Mouse (Mus musculus) gastrocnemius, adult 2 months (tissue): ENCODE data around the gene Susd6. TPM values are rescaled to one million over a fixed set of nuclear protein-coding genes. Genes with fewer than 3 reads are reported as not detected.

Experiments
- DNase-seq: peaks from one replicate; pipeline ENCODE4 v3.0.0; 2022
- H3K27ac ChIP-seq: fragments of 200-600 bp; 2 replicates; pipeline ENCODE4 v1.8.1; 2022; ENCODE audit warnings: mild to moderate bottlenecking
- H3K4me3 ChIP-seq: fragments of 200-600 bp; 2 replicates; pipeline ENCODE4 v1.8.1; 2022; ENCODE audit warnings: mild to moderate bottlenecking, moderate library complexity
- CTCF ChIP-seq: fragments of 200-600 bp; IDR thresholded peaks from 2 replicates; pipeline ENCODE4 v1.8.1; 2022; ENCODE audit warnings: antibody characterized with exemption, mild to moderate bottlenecking, moderate library complexity
- intact Hi-C: fragments of 180-260 bp; cut with DNase I; formaldehyde crosslinking; loops from one replicate; pipeline ENCODE4 v1.15.1; 2025
- total RNA-seq, 2 experiments: library from RNA; stranded (reverse); gene quantifications; 2 replicates each; pipeline ENCODE4 v1.2.3; 2021

Susd6 gene
- total RNA-seq, 2 experiments from 2014 or later, result 37.7 to 41.1 TPM

DNA sequence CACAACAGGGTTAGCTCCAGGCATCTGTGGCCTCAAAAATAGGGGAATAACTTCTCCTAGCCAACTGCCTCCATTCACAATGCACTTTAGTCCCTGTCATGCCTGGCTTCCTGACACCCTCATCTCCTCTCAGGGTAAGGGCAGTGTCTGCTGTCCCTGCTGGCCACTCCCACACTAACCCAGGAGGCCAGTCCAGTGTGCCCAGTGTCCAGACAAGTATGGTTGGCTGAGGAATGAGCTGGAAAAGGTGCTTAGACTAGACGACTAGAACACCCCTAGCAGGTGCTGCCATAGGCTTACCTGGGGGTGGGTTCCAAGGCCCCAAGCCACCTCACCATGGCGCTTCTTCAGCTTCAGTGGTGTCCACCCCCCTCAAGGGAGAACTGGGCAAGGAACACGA lies 88.3 kb downstream of the Susd6 start:
- intact Hi-C loops, result loop anchor here (5.0 kb wide), 2 partner anchors 36 to 86 kb away; partner anchors contain the start of gene Susd6

DNA sequence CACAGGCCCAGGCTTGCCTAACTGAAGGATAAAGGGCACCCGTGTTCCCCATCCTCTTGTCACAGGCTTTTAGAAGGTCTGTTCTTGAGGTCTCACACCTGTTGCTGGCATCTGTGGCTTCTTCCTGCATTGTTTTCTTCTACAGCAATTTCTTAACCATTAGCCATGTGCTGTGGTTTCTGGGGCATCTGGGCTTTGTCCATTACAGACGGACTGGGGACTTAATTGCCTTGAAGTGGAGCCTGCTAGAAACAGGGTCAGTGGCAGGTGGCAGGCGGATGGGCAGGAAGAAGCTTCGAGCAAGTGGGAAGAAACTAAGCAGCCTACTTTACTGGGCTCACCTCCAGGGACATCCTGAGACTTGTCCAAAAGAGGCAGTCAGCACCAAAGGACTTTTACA lies 89.0 kb downstream of the Susd6 start:
- H3K27ac ChIP-seq, result peak overlapping the region; percentile 73
- H3K4me3 ChIP-seq, result no peak overlapping the region
- no peak for TF ChIP-seq CTCF
- DNase-seq, result peak; percentile 32
- intact Hi-C loops, result loop anchor here (5.0 kb wide), 2 partner anchors 37 to 87 kb away; partner anchors contain the start of gene Susd6

More for the DNA sequence above, 88.3 kb downstream of the Susd6 start:
- DNase-seq, result peak; percentile 32
- Histone ChIP-seq H3K4me3 (no peak overlapping the region), H3K27ac (peak overlapping the region; percentile 73)
- no peak for TF ChIP-seq CTCF

DNA sequence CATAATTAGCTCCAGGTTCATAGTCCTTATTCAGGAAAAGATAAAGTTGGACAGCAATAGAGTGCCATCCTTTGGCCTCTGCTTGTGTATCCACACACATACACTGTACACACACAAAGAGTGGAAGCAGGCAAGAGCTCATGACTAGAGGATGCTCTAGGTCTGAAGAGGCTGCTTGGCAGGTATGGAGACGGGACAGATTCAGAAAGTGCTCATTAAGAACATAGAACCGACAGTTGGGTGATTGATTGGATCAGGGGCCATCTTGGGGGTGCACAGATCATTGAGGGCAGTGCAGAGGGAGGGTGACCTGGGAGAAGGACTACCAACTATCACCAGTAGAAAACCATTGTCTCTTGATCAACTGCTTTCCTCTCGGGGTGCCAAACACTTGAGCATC lies 90.8 kb downstream of the Susd6 start:
- DNase-seq, result no peak
- H3K27ac ChIP-seq, result no peak overlapping the region
- no peak for TF ChIP-seq CTCF
- intact Hi-C loops, result no loop called here
- H3K4me3 ChIP-seq, result no peak overlapping the region

DNA sequence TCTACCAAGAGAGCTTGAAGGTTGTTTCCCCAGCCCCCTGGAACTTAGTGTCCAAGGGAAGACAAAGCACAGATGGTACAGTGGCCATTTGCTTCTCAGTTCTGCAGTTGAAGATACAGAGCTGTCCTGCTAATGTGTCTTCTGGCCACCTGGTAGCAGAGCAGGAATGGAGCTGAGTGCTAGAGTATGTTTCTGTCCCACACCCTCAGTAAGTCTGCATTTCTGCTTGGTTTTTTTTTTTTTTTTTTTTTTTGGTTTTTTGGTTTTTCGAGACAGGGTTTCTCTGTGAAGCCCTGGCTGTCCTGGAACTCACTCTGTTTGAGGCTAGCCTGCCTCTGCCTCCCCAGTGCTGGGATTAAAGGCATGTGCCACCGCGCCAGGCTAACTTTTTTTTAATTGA lies 93.0 kb downstream of the Susd6 start:
- Histone ChIP-seq H3K4me3 (no peak overlapping the region), H3K27ac (0 out of 2 replicates have a peak overlapping the region, but pooled peaks have one; percentile 16)
- intact Hi-C loops, result no loop called here
- no peak for TF ChIP-seq CTCF
- no peak for DNase-seq

DNA sequence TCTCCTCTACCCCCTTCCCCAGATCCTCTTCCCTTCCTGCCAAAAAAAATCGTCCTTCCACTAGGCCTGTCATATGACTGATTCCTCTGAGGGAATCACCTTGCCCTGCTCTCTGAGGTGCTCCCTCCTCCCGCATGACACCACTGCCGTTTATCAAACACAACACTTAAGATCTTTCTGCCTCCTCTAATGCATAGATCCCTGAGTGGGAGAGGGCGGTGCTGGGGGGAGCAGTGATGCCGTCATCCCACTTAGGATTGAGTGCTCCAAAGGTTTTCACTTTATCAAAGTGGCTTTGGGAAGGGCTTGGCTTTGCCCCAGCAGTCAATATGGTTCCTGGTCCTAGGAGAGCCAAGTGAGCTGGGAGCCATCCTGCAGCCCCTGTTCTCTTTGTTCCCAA lies 93.6 kb downstream of the Susd6 start:
- no peak for TF ChIP-seq CTCF
- DNase-seq, result no peak
- no peak overlapping the region for H3K4me3 ChIP-seq
- H3K27ac ChIP-seq, result peak overlapping the region; percentile 40; the same call in 1 of the 2 replicates
- intact Hi-C loops, result no loop called here

DNA sequence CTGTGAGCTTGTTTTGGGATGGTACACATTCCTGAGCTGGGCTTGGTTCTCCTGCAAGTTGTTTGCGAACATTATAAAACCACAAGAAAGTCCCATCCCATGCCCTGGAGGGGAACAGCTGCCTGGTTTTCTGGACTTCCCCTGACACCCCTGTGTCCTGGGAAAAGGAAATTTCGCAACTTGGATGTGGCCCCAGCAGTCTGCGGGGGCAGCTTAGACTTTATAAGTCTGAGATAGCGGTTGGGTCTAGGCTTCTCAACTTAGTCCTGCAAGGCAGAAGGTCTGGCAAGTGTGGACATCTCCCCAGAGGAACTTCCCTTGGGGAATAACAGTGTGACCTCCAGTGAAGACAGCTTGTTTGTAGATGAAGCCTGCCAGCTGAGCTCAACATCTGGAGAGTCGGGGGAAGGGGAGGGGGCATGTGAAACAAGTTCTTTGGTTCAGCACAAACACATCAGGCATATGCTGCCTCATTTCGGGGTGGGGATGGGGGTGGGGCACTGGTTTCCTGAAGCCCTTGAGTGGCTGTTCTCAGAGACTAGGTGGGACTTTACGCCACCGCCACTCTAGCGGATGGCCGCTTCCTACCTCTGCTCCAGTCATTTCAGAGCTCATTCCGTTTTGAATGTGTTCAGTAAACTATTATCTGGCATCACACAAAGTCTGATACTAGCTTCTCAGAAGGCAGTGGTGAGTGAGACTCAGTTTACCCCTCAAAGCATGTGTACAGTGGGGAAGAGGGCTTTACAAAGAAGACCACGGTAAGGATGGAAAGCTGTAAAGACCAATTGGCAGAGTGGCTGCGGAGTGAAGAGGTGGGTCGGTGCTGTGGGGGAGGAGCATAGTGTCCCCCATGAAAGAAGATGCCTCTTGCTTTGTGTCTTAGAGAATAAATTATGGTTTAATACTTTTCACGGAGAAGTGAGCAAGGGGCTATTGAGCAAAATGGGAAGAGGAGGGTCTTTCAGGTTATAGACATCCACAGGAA lies 95.3 kb downstream of the Susd6 start:
- DNase-seq, result peak; percentile 76
- no peak for TF ChIP-seq CTCF
- Histone ChIP-seq H3K27ac (peak overlapping the region; percentile 74), H3K4me3 (peak overlapping the region; percentile 42)
- intact Hi-C loops, result no loop called here

DNA sequence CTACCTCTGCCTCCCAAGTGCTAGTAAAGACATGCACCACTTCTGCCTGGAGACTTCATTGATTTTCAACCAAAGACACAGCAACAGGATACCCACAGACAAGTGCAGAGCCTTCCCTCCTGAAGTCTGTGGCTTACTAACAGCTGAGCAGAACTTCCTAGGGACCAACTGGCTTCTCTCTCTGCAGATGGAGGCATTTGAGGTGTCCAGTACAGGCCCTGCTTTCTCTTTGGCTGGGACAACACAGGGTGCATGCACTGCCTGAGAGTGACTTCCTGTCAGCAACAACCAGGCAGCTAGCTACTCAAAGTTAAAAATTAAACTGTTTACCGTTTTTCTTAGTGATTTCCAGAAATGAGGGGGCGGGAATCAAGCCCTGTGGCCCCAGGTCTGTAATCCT lies 96.7 kb downstream of the Susd6 start:
- no peak for TF ChIP-seq CTCF
- Histone ChIP-seq H3K4me3 (no peak overlapping the region), H3K27ac (no peak overlapping the region)
- intact Hi-C loops, result no loop called here
- no peak for DNase-seq

DNA sequence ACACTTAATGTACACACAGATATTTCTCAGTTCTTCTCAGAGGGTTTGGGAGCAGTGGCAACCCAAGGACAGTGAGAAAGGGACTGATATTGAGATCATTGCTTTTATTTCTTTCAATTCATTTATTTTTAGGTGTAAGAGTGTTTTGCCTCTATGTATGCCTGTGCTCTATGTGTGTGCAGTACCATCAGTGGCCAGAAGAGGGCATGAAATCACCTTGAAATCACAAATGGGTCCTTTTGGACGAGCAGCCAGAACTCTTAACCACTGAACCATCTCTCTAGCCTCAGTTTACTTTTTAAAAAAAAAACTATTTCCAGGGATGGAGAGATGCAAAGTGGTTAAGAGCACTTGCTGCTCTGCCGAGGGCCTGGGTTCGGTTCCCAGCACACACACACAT lies 99.0 kb downstream of the Susd6 start:
- H3K27ac ChIP-seq, result no peak overlapping the region
- TF ChIP-seq CTCF, result peak; percentile 29
- no peak for DNase-seq
- intact Hi-C loops, result no loop called here
- no peak overlapping the region for H3K4me3 ChIP-seq

DNA sequence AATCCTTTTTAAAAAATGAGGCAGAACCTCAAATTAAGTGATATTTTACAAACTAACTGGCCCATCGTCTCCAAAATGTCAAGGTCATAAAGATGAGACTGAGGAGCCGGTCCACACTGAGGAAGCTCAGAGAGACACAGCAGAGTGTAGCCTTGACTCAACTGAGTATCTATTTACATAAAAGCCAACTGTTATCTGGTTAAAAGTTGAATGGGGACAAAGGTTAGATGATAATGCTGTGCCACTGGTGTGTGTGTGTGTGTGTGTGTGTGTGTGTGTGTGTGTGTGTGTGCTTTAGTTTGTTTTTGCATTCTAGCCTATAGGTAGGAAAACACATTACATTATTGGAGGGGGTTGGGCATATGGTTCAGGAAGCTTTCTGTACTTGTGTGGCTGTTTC lies 100.8 kb downstream of the Susd6 start:
- no peak for TF ChIP-seq CTCF
- no peak overlapping the region for H3K27ac ChIP-seq
- H3K4me3 ChIP-seq, result no peak overlapping the region
- intact Hi-C loops, result no loop called here
- no peak for DNase-seq

DNA sequence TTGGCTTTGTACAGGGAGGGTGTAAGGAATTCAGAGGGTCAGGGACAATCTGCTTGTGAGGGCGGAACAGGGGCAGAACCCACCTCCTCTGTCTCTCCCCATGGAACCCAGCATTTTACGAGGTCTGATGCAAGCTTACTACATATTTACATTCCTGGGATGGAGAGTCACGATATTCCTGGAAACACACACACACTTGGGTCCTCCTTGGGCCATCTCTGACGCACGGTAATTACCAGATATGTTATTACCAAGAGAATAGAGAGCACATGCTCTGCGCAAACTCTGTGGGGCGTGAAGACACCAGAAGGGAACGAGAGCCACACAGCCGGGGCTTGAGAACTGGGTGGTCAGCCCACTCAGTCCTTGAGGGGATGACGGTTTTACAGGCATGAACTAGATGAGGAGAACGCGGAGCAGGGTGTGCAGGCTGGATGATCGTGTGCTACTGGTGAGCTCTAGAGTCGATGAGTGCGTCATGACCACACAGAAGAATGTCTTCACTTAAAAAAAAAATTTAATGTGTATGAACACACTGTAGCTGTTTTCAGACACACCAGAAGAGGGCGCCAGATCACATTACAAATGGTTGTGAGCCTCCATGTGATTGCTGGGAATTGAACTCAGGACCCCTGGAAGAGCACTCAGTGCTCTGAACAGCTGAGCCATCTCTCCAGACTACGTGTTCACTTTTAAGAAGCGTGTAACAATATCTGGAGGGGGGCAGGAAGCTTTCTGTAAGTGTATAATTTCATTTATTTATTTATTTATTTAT lies 103.6 kb downstream of the Susd6 start:
- intact Hi-C loops, result no loop called here
- TF ChIP-seq CTCF, result peak; percentile 39
- no peak for DNase-seq
- no peak overlapping the region for H3K4me3 ChIP-seq
- H3K27ac ChIP-seq, result no peak overlapping the region

DNA sequence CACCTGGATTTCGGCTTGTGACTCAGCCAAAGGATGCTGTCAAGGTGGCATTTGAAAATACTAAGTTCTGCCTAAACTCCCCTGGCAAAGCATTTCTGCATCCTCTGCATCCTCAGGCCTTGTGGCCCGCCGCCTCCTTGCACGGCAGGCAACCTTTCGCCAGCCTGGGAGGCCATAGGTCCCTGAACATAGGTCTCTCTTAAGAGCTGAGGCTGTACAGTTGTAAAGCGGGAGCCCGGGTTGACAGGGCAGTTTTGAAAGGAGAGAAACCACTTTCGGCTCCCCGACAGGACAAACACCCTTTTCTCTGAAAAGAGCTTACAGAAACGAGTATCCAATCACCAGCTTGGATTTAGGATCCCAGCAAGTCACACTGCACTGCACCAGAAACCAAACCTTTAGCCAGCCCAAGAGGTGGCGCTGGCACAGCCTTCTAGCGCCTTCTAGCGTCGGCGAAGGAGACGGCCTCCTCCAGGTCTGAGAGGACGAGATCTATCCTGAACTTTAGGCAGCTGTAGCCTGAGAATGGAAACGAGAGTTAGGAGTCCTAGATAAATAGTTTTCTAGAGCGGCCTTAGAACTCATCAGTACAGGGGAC lies 104.8 kb downstream of the Susd6 start:
- peak; percentile 80 for DNase-seq
- TF ChIP-seq CTCF, result peak; percentile 99
- intact Hi-C loops, result loop anchor here (1.0 kb wide), 1 partner anchor 126 kb away; no protein-coding TSS in a partner anchor
- Histone ChIP-seq H3K4me3 (peak overlapping the region; percentile 30; the same call in 1 of the 2 replicates), H3K27ac (no peak overlapping the region)

DNA sequence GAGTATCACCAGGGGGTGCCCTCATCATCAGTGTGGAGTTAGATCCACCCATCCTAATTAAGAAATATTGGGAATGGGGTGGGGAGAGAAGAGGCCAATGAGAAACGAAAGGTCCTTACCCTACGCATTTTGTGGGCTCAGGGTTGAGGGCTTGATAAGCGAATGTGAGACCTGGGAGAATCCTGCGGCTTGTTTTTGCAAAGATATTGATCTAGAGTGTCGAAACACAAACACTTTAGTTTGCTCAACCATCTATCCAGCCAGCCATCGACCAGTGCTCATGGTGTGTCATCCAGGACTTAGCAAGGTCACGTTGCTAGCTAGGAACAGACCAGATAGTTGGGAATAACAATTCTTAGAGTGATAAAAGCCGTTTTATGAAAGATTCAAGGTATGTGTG lies 119.3 kb downstream of the Susd6 start:
- no peak for DNase-seq
- H3K4me3 ChIP-seq, result no peak overlapping the region
- no peak overlapping the region for H3K27ac ChIP-seq
- TF ChIP-seq CTCF, result no peak
- intact Hi-C loops, result no loop called here

DNA sequence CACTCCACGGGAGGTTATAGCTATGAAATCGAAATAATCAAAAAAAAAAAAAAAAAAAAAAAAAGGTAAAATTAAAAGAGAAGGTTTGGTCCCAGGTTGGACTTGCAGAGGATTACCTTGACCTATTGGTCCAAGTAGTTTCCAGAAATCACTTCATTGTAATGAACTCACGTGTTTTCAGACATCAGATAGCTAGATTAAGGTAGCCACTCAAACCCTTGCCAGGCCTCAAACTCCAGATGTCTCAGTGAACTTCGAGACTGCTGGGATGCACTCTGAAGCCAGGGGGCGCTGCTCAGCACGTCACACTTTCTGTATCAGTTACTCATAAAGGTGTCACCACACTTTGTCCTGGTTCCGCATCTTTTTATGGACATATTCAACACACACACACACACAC lies 127.5 kb downstream of the Susd6 start:
- intact Hi-C loops, result no loop called here
- no peak overlapping the region for H3K4me3 ChIP-seq
- H3K27ac ChIP-seq, result no peak overlapping the region
- DNase-seq, result no peak
- peak; percentile 56 for TF ChIP-seq CTCF
